Mouse (Mus musculus): ENCODE measurements at regions not wholly inside any gene's neighbourhood (a gene's known extent, or its start where the extent isn't known, plus 50 kb on each side); places are given as distances from the start of the nearest gene placed in this dataset.

- TF ChIP-seq POLR2A (IDR thresholded peaks at IDR 0.05; ENCODE audit: extremely low read depth, insufficient read depth, low read length), result no peak
- no peak for TF ChIP-seq CTCF (IDR thresholded peaks at IDR 0.05; ENCODE audit: low read depth, low read length)
Observed at GRCm38 (mm10) chr12:17621487-17621888, 69.2 kb upstream of the Hpcal1 start.
